Mouse (Mus musculus): ENCODE results near the gene Mms19.

DNA sequence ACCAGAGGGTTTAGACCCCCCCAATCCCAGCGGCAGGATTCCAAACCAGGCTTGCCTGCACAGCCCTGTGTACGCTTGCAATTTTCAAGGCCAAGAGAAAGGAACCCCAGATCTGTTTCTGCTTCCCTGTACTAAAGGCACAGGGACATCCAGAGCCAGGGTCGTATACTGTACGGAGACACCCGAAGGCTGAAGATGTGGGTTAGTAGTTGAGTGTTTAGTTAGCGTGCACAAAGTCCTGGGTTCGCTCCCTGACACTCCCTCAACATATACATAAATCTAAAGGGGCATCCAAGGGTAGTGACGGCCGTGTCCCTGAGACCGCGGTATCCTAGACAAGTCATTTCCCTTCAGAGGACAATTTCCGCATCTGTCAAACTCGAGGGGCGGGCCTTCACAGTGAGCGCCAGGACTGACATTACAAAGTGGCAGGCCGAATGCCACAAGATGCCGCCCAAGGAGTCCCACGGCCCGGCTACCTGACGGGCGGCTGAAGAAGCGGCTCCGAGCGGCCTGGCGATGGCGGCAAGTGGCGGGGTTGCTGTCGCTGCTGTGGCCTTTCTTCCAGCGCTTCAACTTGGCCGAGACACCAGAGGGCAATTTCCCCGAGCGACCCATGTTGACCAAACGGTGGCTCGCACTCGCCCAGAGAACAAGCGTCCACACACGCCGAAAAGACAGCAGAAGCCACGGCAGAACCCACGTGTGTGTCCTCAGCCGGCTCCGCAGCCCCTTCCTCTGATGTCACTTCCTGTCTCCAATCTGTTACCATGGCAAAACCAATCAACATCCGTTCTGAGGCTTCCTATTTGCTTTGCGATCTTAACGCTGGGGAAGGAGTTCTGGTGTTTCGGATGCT, 85.3 kb downstream of the Mms19 start, which contains the start of gene Rrp12:
- TF ChIP-seq CTCF (IDR thresholded peaks at IDR 0.05; ENCODE audit: low read depth, low read length) = no peak
- TF ChIP-seq POLR2A (IDR thresholded peaks at IDR 0.05; ENCODE audit: insufficient read depth, low read length) = peak; percentile 60
- TF ChIP-seq EP300 (IDR thresholded peaks at IDR 0.05; ENCODE audit: insufficient read depth, low read depth, low read length) = 0 out of 2 replicates have a peak, but pooled peaks have one; percentile 25
